Mouse (Mus musculus): ENCODE data around the gene Fgf10.

The Fgf10 gene

GRCm38 (mm10) chr13:118669491-118669890 is at the start of gene Fgf10:
Gene Fgf10 (plus strand): TSS chr13:118669791.
- no peak for DNase-seq (ENCODE audit: low spot score in 2 of 2)

DNA sequence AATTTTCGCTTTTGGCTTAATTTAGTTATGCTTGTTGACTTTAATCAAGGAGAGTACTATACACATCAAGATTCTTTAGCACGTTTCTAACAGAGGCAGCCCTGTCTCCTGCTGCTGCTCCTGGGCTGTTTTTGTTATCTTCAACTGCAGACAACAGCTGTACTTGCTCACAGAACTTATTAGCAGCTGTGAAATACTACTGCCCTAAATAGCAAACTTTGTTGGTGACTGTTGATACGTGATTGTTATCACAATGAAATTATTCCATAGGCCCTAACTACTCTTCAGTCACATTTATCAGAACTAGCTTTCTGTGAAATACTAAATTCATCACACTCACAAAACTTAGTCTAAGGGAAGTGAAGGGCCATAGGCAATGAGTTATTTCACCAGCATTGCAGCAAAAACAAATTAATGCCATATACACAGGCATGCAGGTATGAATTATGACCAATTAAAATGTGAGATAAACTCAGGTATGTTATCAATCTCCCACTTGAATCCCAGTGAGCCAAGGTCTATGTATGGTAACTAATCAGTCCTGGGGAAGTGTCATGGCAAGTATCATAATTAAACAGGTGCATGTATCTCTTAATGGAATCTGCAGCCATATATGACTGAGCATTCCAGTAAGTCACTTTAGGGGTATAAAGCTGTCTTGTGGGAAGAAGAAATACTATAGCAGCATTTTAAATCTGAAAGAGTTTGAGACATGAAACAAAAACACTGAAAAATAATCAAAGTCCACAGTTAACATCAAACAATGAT is 39.7 kb upstream of the Fgf10 start:
- DNase-seq (ENCODE audit: low spot score in 2 of 2): no peak

DNA sequence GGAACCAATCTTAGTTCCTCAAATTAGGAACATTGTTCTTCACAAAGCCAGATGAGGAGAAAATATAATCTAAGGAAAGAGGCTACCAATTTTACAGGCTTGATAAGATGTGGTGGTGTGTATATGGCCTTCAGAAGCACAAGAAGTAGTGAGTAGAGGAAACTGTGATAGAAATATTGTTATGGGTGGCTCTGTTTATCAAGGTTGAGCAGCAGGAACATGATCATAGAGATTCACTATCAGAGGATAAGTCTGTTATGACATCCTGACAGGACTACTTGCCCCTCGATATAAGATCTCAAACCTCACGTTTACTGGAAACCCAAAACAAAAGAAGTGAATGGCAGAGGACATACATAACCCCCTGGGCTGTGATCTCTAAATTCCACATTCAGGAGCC is 38.1 kb upstream of the Fgf10 start:
- no peak for DNase-seq (ENCODE audit: low spot score in 2 of 2)

DNA sequence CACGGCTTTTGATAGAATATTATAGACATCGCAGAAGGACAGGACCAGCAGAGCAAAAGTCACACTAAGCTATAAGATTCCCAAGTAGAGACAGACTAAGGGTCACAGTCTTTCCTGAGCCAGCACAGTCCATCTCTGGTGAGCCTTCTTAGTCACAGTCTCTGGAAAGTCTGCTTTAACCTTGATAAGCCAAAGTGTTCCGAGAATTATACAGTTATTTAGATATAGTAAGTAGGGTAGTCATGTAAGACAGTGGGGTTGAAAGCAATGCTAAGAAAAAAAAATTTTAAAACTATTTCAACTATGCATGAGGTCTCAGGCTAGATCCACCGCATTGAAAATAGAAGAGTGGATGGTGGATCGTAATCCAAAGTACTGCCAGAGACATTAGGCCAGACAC is 33.5 kb upstream of the Fgf10 start:
- no peak for DNase-seq (ENCODE audit: low spot score in 2 of 2)

DNA sequence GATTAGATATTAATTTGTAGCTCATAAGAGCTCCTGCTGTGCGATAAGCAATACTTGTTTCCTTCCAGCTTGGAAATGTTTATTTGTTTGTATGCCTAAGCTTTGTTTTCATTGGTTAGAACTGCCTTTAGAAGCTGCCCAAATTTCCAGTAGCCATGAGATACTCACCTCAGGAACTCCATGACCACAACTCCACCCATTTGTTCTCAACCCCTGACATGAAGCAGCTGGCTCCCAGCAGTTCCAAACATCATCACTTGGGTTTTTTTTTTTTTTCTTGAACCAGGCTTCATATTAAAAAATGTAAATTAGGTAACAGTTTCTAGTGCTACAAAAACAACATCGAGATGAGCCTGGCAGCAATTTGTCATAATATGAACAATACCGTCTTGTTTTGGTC is 27.0 kb upstream of the Fgf10 start:
- DNase-seq (ENCODE audit: low spot score in 2 of 2): no peak

DNA sequence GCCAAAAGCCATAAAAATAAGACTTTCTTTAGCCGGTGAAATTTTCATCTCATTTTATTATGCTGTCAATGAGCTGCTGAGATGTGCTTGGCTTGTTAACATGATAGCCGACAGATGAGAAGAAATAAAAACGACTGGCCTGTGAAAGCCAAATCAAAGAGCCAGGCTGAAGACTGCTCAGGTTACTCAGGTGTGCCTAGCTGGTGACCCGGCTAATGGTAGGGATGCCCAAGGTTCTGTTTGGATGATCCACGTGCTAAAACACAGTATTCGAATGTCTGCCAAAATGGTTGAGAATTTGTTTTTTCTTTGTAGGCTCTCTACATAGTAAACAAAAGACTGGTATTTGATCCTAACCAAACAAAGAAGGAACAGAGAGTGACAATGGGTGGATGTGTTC is 26.5 kb upstream of the Fgf10 start:
- DNase-seq (ENCODE audit: low spot score in 2 of 2): no peak

DNA sequence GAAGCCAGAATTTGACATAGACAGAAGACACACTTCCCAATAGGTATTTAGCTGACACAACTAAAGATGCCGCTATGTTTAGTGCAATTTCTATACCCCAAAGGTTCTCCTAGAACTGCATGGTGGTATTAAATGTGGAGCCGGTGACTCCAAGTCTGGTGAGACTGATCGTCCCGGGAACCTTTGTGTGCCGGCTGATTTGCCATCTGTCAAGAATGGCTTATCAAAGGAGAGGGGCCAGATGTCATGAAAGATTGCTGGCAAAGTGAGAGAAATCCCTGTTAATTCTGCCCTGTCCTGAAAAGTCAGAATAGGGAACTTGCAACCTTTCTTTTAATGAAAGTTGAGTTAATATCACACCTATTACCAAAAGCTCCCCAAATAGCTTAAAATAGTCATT is 12.6 kb upstream of the Fgf10 start:
- DNase-seq (ENCODE audit: low spot score in 2 of 2): no peak

GRCm38 (mm10) chr13:118658031-118658430 is 11.6 kb upstream of the Fgf10 start:
- no peak for DNase-seq (ENCODE audit: low spot score in 2 of 2)

DNA sequence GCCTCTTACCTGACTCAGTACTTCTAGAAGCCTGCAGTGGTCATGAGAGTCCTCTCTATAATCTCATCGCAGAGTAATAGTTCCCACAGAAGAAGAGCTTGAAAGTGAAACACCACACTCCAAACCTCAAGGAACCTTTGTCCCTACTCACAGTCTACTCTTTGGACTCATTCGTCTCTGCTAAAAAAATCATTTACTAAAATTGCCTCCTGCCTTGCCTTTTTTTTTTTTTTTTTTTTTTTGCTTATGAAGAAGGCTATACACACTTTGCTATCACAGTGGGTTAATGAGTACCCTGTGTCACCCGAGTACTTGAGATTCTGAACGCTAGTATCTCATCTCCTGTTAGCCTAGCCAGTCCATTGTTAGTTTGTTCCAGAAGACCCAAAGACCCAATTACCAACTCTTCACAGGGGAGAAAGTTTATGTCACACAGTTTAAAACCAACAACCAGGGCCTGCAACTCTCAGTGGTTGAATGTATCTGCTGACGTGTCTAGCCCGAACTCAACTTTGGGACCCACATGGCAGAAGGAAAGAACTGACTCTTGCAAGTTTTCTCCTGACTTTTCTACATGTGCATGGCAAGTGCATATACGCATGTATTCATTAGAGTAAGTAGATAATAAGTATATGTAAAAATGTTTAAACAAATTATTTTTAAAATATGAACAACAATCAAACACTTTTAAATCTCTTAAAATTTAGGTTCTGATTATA is 10.8 kb upstream of the Fgf10 start:
- no peak for DNase-seq (ENCODE audit: low spot score in 2 of 2)

- no peak for DNase-seq (ENCODE audit: low spot score in 2 of 2)
Observed at GRCm38 (mm10) chr13:118661664-118662063, 7.9 kb upstream of the Fgf10 start.

DNA sequence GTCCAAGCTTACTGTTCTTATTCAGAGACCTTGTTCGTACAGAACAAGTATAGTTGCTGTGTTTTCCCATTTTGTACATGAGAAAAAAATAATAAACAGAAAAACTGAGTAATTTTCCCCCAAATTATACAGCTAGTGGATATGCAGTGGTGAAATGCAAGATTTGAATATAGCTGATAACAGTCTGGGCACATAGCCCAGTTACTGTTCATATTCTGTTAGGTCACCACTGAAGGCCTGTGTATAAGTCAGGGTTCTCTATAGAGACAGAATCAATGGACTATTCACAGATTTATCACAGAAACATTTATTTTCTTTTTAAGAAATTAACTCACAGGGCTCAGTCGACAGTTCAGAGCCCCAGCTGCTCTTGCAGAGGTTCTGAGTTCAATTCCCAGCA is 4.7 kb upstream of the Fgf10 start:
- DNase-seq (ENCODE audit: low spot score in 2 of 2): no peak

GRCm38 (mm10) chr13:118679228-118679627 is 9.6 kb downstream of the Fgf10 start:
- DNase-seq (ENCODE audit: low spot score in 2 of 2): no peak

- DNase-seq (ENCODE audit: low spot score in 2 of 2): no peak
Observed at GRCm38 (mm10) chr13:118693049-118693448, 23.5 kb downstream of the Fgf10 start.

- DNase-seq (ENCODE audit: low spot score in 2 of 2): no peak
Observed at GRCm38 (mm10) chr13:118695103-118695502, 25.5 kb downstream of the Fgf10 start.

GRCm38 (mm10) chr13:118703727-118704126 is 34.1 kb downstream of the Fgf10 start:
- no peak for DNase-seq (ENCODE audit: low spot score in 2 of 2)

DNA sequence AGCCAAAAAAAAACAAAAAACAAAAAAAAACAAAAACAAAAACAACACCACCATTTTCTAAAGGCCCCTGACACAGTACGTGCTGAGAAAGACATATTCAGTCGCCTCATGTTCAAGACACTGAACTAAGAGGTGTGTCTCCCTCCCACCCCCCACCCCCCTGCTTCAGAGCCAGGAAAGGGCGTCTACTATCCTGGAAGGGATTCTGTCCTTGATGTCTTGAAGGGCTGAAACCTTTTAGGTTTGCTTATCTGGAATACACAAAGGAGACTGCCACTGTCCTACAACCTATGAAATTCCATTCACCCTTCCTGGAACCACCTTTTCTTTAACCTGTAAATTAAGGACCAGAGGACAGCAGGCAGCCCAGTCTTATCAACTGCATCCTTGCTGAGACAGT is 36.1 kb downstream of the Fgf10 start:
- no peak for DNase-seq (ENCODE audit: low spot score in 2 of 2)

GRCm38 (mm10) chr13:118709912-118710311 is 40.3 kb downstream of the Fgf10 start:
- DNase-seq (ENCODE audit: low spot score in 2 of 2): no peak

- DNase-seq (ENCODE audit: low spot score in 2 of 2): no peak
Observed at GRCm38 (mm10) chr13:118713626-118714150, 44.1 kb downstream of the Fgf10 start.

DNA sequence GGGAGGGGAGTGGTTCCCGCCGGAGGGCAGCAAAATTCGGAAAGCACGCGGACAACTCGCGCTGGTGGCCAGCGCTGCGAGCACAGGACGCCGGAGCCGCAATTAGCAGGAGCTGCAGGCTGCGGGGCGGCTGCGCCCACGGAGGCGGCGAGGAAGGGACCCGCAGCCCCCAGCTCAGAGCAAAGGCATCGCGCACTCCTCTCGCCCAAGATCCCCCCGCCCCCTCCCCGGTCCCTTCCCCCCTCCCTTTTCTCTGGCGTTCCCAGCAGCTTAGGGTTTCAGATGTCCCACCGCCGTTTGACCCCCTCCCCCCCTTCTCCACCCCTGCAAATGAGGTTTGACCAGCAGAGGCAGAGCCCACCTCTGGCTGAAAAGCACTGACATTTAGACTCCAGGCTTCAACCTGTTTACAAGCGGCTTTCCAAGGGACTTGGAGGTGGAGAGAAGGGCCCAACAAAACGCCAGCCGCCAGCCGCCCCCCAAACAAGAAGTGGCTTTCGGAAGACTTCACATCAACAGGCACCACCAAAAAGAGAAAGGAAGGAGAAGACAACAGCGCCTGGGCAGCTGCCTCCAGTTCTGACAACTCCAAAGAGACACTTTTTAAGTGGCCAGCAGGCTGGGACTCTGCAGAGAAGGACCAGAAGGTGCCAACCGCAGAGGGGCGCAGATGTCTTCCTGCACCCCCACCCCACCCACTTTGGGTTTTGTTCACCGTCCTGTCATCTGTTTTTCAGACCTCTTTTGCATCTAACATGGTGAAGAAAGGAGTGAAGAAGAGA is 44.9 kb downstream of the Fgf10 start:
- DNase-seq (ENCODE audit: low spot score in 2 of 2): no peak

DNA sequence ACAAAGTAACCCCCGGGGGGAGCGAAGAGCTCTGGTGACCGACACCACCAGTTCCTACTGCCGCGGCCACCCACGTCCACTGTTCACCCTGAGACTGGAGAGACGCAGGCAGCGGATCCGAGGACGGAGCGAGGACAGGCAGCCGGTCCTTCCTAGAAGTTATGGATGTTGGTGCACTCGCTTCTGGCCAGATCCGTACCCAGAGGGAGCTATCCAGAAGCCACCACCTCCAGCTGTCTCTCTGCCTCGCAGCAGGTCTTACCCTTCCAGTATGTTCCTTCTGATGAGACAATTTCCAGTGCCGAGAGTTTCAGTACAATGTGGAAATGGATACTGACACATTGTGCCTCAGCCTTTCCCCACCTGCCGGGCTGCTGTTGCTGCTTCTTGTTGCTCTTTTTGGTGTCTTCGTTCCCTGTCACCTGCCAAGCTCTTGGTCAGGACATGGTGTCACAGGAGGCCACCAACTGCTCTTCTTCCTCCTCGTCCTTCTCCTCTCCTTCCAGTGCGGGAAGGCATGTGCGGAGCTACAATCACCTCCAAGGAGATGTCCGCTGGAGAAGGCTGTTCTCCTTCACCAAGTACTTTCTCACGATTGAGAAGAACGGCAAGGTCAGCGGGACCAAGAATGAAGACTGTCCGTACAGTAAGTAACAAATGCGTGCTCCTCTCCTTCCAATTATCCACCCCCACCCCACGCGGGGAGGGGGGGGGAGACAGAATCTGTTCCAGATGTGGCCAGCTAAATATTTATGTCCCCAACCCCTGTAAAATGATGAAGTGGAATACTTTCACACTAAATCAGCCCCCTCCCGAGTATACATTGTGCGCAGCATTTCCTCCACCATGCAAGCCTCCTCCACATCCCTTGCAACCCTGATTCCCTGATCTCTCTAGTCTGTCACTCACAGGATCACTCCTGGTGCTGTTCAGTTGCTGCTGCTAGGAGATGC is 45.8 kb downstream of the Fgf10 start:
- DNase-seq (ENCODE audit: low spot score in 2 of 2): no peak

DNA sequence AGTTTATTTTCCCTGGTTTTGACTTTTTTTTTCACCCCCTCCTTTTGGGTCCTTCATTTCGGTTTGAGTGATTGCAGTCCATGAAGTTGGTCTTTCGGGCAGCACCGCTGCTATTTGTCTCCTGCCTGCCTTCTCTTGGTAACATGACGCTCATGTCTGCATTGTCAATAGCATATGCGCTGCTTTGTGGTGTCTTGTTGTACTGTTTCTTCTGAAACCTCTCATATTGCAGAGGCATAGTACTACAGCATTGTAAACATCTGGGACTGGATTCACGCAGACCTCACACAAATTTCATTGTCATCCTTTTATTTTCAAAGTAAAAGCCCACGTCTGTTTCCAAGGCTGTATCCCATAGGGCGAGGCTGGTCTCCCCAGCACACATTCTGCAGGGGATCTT is 46.7 kb downstream of the Fgf10 start:
- no peak for DNase-seq (ENCODE audit: low spot score in 2 of 2)
